Mouse (Mus musculus): Measurements from ENCODE around the gene Scaper.

Gene Scaper

GRCm38 (mm10) chr9:55608701-55609531, 329.0 kb downstream of the Scaper start:
- DNase-seq (ENCODE audit: low read depth): no peak

- DNase-seq (ENCODE audit: low read depth): no peak
These were observed 339.3 kb downstream of the Scaper start for GRCm38 (mm10) chr9:55598594-55598993.

GRCm38 (mm10) chr9:55586141-55586540, 351.8 kb downstream of the Scaper start:
- DNase-seq (ENCODE audit: low read depth): no peak

GRCm38 (mm10) chr9:55581414-55581813, 356.5 kb downstream of the Scaper start:
- DNase-seq (ENCODE audit: low read depth): no peak

GRCm38 (mm10) chr9:55576571-55576970, 361.3 kb downstream of the Scaper start:
- no peak for DNase-seq (ENCODE audit: low read depth)

- peak; percentile 13 for DNase-seq (ENCODE audit: low read depth)
These were observed 366.8 kb downstream of the Scaper start for GRCm38 (mm10) chr9:55571071-55571470.

GRCm38 (mm10) chr9:55568466-55569159, 369.3 kb downstream of the Scaper start:
- no peak for DNase-seq (ENCODE audit: low read depth)

- peak; percentile 39 for DNase-seq (ENCODE audit: low read depth)
These were observed 377.0 kb downstream of the Scaper start for GRCm38 (mm10) chr9:55560960-55561359.

- DNase-seq (ENCODE audit: low read depth): no peak
These were observed 382.9 kb downstream of the Scaper start for GRCm38 (mm10) chr9:55554986-55555385.

GRCm38 (mm10) chr9:55549302-55549890, 388.5 kb downstream of the Scaper start:
- DNase-seq (ENCODE audit: low read depth): no peak

- DNase-seq (ENCODE audit: low read depth): no peak
These were observed 389.0 kb downstream of the Scaper start for GRCm38 (mm10) chr9:55548871-55549270.

- DNase-seq (ENCODE audit: low read depth): no peak
These were observed 391.5 kb downstream of the Scaper start for GRCm38 (mm10) chr9:55546176-55547010.

- no peak for DNase-seq (ENCODE audit: low read depth)
These were observed 392.3 kb downstream of the Scaper start for GRCm38 (mm10) chr9:55545556-55546175.

GRCm38 (mm10) chr9:55544861-55545555, 392.9 kb downstream of the Scaper start:
- no peak for DNase-seq (ENCODE audit: low read depth)

GRCm38 (mm10) chr9:55543703-55544401, 394.1 kb downstream of the Scaper start:
- DNase-seq (ENCODE audit: low read depth): no peak

- no peak for DNase-seq (ENCODE audit: low read depth)
These were observed 394.6 kb downstream of the Scaper start for GRCm38 (mm10) chr9:55543336-55543702.

GRCm38 (mm10) chr9:55542366-55543325, 395.3 kb downstream of the Scaper start:
- DNase-seq (ENCODE audit: low read depth): no peak

GRCm38 (mm10) chr9:55541681-55542365, 396.1 kb downstream of the Scaper start:
- DNase-seq (ENCODE audit: low read depth): no peak

GRCm38 (mm10) chr9:55540888-55541287, 397.0 kb downstream of the Scaper start:
- peak; percentile 89 for DNase-seq (ENCODE audit: low read depth)
